Mouse (Mus musculus): Measurements from ENCODE around the gene Mfsd14a.

GRCm38 (mm10) chr3:116705637-116706204 lies 43.2 kb upstream of the Mfsd14a start:
- TF ChIP-seq MYC (IDR thresholded peaks at IDR 0.05; ENCODE audit: low read depth, low read length) (no peak), EP300 (IDR thresholded peaks at IDR 0.05; ENCODE audit: low read depth in 1 of 2, low read length in 2 of 2) (peak in 1 of 2 experiments; percentile 16; a peak in 1 of 4 replicates), MAX (IDR thresholded peaks at IDR 0.05; ENCODE audit: low read length) (no peak), CTCF (IDR thresholded peaks at IDR 0.05 in 2 of 3, conservative IDR thresholded peaks at IDR 0.05 in 1 of 3; ENCODE audit: control insufficient read depth in 1 of 3, insufficient read depth in 1 of 3, low read depth in 2 of 3, low read length in 3 of 3, poor library complexity in 1 of 3, severe bottlenecking in 1 of 3) (no peak), RAD21 (IDR thresholded peaks at IDR 0.05; ENCODE audit: low read depth, low read length) (no peak), HCFC1 (IDR thresholded peaks at IDR 0.05; ENCODE audit: low read depth, low read length) (no peak), POLR2A (IDR thresholded peaks at IDR 0.05; ENCODE audit: control insufficient read depth in 1 of 2, insufficient read depth in 1 of 2, low read depth in 1 of 2, low read length in 2 of 2, poor library complexity in 1 of 2) (no peak), ZKSCAN1 (IDR thresholded peaks at IDR 0.05; ENCODE audit: low read depth, low read length) (no peak), GATA1 (IDR thresholded peaks at IDR 0.05; ENCODE audit: low read depth, low read length) (0 out of 2 replicates have a peak, but pooled peaks have one; percentile 36), E2F4 (IDR thresholded peaks at IDR 0.05; ENCODE audit: borderline replicate concordance, low read depth, low read length) (no peak), GABPA (IDR thresholded peaks at IDR 0.05; ENCODE audit: low read depth, low read length) (no peak), SIN3A (IDR thresholded peaks at IDR 0.05; ENCODE audit: low read length) (no peak)

Data from MEL (cell line).